Mouse (Mus musculus): Measurements from ENCODE around the gene Blnk.

Blnk gene

GRCm38 (mm10) chr19:40964367-40964891, 29.9 kb downstream of the Blnk start:
- no peak for DNase-seq (ENCODE audit: low read depth)

GRCm38 (mm10) chr19:40962988-40963387, 31.3 kb downstream of the Blnk start:
- peak; percentile 62 for DNase-seq (ENCODE audit: low read depth)

GRCm38 (mm10) chr19:40958981-40959380, 35.4 kb downstream of the Blnk start:
- DNase-seq (ENCODE audit: low read depth), result no peak

GRCm38 (mm10) chr19:40946937-40947577, 47.3 kb downstream of the Blnk start:
- no peak for DNase-seq (ENCODE audit: low read depth)

GRCm38 (mm10) chr19:40943552-40943951, 50.8 kb downstream of the Blnk start:
- DNase-seq (ENCODE audit: low read depth), result no peak

- no peak for DNase-seq (ENCODE audit: low read depth)
These were observed 58.3 kb downstream of the Blnk start for GRCm38 (mm10) chr19:40936038-40936437.

- DNase-seq (ENCODE audit: low read depth), result no peak
These were observed 59.0 kb downstream of the Blnk start for GRCm38 (mm10) chr19:40935376-40935775.

GRCm38 (mm10) chr19:40931581-40932369, 62.6 kb downstream of the Blnk start:
- no peak for DNase-seq (ENCODE audit: low read depth)

- no peak for DNase-seq (ENCODE audit: low read depth)
These were observed 99.0 kb downstream of the Blnk start for GRCm38 (mm10) chr19:40895393-40895703.

- DNase-seq (ENCODE audit: low read depth), result peak; percentile 96
These were observed 99.6 kb downstream of the Blnk start, which contains the start of gene Zfp518a for GRCm38 (mm10) chr19:40894519-40895392. Gene Zfp518a, plus strand, starts transcription at chr19:40894705.

- DNase-seq (ENCODE audit: low read depth), result no peak
These were observed 100.2 kb downstream of the Blnk start for GRCm38 (mm10) chr19:40894071-40894506.

GRCm38 (mm10) chr19:40888887-40889286, 105.4 kb downstream of the Blnk start:
- DNase-seq (ENCODE audit: low read depth), result no peak

GRCm38 (mm10) chr19:40881700-40882099, 112.6 kb downstream of the Blnk start:
- no peak for DNase-seq (ENCODE audit: low read depth)

All from induced T-regulatory cell, adult 2 months (primary cell).